Mouse (Mus musculus) frontal cortex, adult (tissue): ENCODE measurements at regions not wholly inside any gene's neighbourhood (a gene's known extent, or its start where the extent isn't known, plus 50 kb on each side); places are given as distances from the start of the nearest gene placed in this dataset.

Source experiments
- ATAC-seq: cut with Nextera tagmentation; 2 replicates; pipeline ENCODE4 v1.9.2; 2017; ENCODE audit warnings: mild to moderate bottlenecking, moderate library complexity, mixed read lengths; ENCODE audit not compliant: low TSS enrichment

DNA sequence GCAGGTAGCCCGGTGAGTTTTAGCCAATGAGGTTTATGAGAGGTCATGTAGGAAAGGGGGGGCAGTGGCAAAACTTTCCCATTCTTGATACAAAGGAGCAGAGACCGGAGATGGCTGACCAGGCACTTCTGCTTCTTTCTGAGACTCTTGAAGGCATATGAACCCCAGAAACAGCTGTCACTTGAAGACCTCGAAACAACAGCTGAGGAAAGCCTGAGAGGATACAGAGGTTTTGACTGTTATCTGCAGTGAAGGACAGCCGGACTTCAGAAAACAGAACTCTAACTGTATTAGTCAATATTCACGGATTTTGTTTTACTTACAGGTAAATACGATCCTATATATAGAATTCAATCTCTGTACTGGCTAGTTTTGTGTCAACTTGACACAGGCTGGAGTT is 50.0 kb upstream of the Tiparp start:
- no peak for ATAC-seq

DNA sequence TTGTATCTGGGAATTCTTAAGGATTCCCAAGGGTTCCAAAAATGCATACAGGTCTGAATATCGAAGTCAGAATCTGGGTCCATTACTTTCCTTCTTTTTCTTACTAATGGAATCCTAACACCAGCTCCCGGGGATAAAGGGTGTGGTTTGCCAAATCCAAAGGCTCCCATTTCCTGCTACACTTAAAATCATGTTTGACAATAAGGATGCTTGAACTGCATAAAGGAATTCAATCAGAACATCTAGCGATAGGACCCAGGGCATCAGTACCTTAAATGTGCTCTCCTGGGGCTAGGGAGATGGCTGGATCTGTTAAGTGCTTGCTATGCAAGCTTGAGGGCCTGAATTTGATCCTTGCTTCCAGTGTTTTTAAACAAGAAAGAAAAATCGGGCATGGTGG is 51.1 kb upstream of the Tiparp start:
- no peak for ATAC-seq

DNA sequence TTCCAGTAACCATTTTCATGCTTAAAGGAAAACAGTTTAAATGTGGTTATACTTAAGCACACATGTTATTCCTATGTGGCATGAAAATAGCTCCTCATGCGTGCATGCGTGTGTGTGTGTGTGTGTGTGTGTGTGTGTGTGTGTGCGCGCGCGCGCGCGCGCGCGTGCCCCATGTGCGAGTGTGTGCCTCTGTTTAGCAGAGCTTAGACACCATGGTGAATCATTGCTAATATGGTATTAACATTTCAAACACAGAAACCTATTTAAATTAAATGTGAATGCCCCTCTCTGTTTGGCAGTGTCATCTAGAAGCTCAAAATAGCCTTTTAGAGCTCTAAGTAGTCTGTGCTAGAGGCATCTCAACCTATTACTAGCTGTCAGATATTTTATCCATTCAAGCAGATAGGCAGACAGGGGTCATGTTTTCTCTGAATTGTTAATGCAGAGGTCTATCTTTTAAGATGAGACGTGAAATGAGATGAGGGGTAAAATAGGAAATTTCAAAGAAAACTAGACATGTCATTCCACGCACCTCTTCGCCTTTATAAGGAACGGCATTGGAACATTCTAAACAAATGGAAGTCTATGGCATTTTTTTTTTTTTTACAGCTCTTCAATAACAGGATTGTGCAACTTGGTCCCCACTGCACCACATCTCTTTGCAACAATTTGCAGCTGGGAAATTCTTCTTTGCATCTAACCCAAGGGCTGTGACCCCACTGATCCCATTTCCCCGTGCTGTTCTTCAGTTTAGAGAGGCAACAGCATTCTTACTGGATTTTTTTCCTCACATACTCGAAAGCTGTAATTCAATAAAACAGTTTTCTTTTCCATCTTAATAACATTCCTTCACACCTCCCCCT is 51.9 kb upstream of the Tiparp start:
- no peak for ATAC-seq

DNA sequence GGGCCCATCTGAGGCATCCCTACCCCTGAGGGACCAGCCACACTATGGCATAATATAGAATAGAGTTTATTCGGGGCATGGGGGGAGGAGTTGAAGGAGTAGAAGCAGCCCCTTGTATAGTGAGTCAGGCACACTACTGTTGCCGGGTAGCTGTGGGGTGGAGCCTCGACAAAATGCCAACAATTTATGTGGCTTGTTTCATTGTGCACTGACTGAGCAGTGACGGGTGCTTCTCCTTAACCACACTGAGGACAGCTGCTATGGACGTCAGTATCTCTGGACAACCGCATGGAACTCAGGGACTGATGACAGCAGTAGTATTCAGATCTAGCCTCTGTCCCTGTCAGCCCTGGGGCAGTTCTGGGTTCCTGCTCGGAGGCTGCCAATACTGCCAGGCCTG is 53.6 kb upstream of the Tiparp start:
- no peak for ATAC-seq

- no peak for ATAC-seq
Observed at GRCm38 (mm10) chr3:65471796-65472195, 56.4 kb upstream of the Tiparp start.

DNA sequence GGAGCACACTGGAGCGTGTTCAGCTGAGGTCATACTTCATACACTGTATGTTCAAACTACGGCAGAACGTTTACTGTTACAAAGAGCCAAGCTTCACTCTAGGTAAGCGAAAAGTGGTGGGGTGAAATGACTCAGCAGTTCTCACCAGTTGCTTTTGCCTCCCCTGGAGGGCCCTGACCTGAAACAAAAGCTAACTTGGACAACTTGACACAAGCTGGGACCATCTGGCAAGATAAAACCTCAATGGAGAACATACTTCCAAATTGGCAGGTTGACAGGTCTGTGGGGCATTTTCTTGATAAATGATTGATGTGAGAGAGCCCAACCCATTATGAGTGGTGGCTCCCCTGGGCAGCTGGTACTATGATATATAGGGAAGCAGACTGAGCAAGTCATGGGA is 59.0 kb upstream of the Tiparp start:
- no peak for ATAC-seq

GRCm38 (mm10) chr3:65464769-65465168 is 63.4 kb upstream of the Tiparp start:
- ATAC-seq = no peak

GRCm38 (mm10) chr3:65460936-65461335 is 67.3 kb upstream of the Tiparp start:
- ATAC-seq = peak; percentile 88

DNA sequence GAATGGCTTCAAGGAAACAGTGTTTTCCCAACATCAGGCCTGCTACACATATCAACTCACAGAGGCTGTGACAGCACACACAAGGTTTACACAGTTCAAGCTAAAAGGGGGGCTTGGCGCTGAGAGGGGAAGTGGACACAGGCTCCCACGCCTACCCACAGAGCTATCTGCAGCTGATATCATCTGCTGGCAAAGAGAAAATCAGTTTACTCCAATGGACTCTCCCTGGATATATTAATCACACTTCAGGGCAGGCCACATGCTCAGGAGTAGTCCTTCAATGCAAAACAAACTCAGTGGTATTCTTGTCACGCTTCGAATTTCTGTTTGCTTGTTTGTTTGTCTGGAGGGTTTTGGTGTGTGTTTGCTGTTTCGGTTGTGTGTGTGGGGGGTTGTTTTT is 67.3 kb upstream of the Ssr3 start:
- ATAC-seq = no peak

GRCm38 (mm10) chr3:65457931-65458330 is 65.5 kb upstream of the Ssr3 start:
- ATAC-seq = peak; percentile 73

DNA sequence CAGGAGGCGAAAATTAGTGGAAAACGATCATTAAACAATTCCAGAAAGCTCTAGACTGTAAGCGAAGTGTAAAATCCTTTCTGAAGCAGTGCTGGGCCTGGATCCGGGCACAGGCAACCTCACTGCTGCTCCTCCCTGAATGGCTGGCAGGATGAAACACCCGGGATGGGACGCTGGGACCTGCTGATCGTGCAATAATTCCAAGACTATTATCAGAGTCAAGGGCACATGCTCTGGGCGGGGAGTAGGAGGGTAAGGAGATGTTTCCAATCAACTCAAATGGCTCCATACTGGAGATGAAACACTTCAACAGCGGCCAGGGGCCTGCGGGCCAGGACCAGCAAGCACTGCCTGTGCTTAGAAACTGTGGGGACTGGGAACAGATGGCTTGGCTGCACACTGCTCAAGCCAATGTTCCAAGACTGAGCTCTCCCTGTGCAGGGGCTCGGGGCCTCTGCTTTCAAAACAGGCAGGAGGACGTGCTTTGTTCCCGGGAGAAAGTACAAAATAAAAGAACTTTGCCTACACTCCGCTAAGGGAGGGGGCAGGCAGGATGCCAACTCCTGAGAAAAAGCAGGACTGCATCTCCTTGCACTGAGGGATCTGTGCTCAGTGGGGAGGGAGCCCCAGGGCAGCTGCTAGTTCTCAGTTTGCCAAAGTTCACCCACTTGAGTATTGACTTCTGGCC is 63.3 kb upstream of the Ssr3 start:
- ATAC-seq = peak; percentile 72; the same call in 1 of the 2 replicates

GRCm38 (mm10) chr3:65454301-65454700 is 61.9 kb upstream of the Ssr3 start:
- no peak for ATAC-seq

DNA sequence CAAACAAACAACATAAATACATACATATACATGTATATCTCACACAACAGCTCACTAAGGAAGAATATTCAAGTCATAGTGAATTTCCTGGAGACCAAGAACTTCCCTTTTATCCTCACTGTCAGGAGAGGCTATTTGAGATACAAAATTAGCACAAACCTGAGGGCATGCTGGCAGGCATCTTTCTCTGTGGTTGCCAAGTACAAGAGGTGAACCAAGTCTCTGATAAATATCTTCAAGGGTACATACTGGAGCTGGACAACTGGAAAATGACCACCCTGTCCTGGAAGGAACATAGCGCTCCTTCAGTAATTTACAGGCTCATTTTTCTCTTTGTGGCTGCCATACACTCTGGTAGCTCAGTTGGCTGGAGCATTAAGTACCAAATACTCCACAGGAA is 56.8 kb upstream of the Ssr3 start:
- no peak for ATAC-seq

DNA sequence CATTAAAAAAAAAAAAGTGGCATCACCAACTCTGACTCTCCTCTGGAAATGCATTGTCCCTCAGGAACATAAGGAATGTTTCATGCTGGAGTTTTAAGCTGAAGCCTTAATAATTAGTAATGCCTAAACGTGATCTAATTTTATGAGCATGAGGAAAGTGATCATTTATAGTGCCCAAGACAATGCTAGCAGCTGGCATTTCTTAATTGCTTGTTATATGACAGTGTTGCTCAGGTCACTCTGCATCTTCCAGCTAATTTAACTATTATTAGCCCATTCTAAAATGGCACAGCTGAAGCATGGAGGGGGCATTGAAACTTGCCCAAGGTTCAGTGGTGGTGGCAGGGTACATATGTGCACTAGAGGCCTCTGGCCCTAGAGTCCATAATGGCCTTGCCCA is 51.3 kb upstream of the Ssr3 start:
- ATAC-seq = no peak

DNA sequence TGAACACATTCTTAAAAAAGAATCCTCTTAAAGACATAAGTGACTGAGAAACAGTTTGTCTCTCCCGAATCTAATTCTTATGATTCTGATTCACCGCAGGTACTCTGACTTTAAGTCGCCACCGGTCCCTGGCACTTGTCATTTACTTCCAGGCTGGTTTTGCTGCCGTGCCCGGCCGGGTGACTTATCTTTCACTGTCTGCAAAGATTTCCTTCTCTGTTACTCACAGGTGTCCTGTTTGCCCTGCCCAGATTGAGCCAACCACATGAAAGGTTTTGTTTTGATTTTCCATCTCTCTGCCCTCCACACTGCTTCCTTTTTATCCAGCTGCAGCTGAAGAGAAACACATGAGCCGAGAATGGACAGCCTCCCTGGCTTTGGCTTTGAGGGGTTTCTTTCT is 50.5 kb upstream of the Ssr3 start:
- ATAC-seq = peak; percentile 11; the same call in 1 of the 2 replicates

GRCm38 (mm10) chr3:65442269-65442668 is 49.8 kb upstream of the Ssr3 start:
- peak; percentile 64; the same call in 1 of the 2 replicates for ATAC-seq
